Mouse (Mus musculus): Measurements from ENCODE around the gene Unc50.

DNA sequence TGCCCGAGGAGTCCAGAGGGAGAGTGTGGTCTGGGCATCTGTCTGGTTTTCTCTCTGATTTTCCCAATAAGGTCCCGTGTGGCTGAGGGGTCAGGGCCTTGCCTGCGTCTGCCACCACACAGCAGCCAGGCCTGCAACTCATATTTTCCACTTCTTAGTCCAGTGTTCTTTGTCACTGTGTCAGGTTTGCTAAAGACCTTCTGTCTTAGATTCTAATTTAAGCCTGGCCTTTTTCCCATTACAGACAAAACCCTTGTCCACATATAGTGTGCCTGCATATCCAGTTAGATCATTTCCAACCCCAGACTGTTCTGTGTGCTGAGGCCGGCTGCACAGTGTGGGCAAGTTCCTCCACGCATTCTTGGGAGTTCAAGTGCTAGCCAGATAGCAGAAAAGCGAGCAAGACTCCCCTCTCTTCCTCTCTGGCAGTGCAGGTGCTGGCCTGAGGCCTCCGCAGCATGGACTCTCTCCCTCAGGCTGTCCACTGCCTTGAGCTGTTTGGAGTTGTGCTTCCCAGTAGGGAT is 43.4 kb upstream of the Unc50 start:
- TF ChIP-seq CTCF (IDR thresholded peaks at IDR 0.05; ENCODE audit: low read depth) (no peak), EP300 (IDR thresholded peaks at IDR 0.05; ENCODE audit: low read depth) (no peak)
